Mouse (Mus musculus): ENCODE results near the gene Fyn. TPM values are rescaled to one million over a fixed set of nuclear protein-coding genes. Genes with fewer than 3 reads are reported as not detected.

The Fyn gene
- polyA plus RNA-seq, 1 experiment: 21.0 TPM

DNA sequence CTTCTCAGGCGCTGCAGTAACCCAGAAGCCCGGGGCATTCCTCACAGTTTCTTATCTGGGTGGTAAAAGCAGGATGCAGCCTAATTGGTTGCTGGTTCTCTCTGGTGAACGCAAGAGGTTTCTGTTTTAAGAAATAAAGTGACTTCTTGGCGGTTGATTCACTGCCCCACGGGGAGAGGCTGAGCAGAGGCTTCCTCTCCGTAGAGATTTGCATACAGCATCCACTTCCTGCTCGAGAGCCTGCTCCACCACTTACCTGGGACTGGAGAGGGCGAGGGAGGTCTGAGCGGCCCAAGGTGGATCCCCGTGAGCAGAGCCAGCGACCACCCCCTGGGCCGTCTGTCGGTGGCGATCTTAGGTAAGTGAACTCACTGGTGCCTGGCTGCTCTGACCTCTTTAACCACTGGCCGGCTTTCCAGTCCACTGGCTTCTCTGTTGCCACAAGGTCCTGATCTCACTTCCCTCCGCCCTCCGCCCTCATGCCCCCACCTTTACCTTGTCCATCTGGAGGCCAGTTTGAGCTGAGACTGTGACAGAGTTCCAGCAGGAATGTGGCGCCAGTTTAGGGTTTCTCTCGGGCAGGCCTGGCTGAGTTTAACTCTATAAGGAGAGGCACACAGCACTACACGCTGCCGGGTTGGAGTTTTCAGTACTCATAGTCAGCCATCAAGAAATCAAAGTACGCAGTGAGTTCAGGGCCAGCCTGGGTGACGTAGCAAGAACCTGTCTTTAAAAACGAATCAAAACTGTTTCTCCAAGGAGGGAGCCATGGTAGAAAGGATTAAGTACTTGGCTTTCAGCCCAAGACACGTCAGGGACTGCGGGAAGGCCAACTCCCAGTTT, 244.6 kb downstream of the Fyn start:
- TF ChIP-seq GATA1 (IDR thresholded peaks at IDR 0.05; ENCODE audit: low read length): no peak

DNA sequence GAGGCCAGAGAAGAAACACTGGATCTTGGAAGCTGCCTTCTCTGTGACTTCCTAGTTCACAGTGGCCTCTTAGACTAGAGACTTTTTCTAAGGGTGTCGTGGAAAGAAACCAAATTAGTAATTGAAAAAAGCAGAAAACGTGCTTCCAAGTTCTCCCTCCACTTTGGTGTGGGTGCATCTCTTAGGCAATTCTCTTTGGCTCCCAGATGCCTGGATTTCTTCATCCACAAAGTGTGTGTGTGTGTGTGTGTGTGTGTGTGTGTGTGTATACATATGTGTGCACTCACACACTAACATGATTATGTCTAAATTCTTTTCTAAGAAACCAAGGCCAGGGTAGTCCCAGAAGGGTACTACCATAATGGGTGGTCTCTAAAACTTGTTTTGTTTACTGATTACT, 245.3 kb downstream of the Fyn start:
- no peak for TF ChIP-seq GATA1 (IDR thresholded peaks at IDR 0.05; ENCODE audit: low read length)

DNA sequence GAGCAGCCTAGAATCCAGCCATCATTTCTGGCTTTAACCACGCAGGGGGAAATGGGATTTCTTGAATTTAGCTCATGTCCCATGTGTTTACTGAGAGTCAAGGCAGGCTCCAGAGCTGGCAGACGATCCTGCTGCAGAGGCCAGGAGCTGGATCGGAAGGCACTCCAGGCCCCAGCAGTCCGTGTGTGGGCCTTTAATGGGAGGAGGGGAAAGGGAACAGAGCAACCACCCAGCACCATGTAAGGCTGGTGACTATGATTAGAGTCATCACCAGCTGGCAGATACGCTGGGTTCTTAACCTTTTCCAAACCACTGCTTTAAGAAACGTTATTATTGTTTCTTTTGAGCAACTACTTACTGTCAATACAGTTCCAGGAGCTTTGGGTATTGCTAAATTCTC, 246.0 kb downstream of the Fyn start:
- TF ChIP-seq GATA1 (IDR thresholded peaks at IDR 0.05; ENCODE audit: low read length): no peak

Other genes starting within 250 kb of the Fyn start
- gene Fam229b, start 234.9 kb upstream of the Fyn start, polyA plus RNA-seq (2012): 0.13 TPM in 1 of 2 replicates, not detected in the other
- 4.6 and 5.7 TPM in 2 replicates for gene Tube1, start 234.9 kb upstream of the Fyn start, polyA plus RNA-seq (2012)
- not detected in 2 replicates for gene Ccn6, start 205.1 kb upstream of the Fyn start, polyA plus RNA-seq (2012)
- 0.06 TPM in 1 of 2 replicates, not detected in the other for gene Traf3ip2, start 244.1 kb downstream of the Fyn start, polyA plus RNA-seq (2012)